Mouse (Mus musculus) frontal cortex, adult 2 months (tissue): ENCODE results near the gene Rnf144a. TPM values are rescaled to one million over a fixed set of nuclear protein-coding genes. Genes with fewer than 3 reads are reported as not detected.
"Not testable (repeated sequence)": the region's sequence is repeated elsewhere in the genome, so short reads cannot be mapped to it uniquely, and the experiment has no call there.

ENCODE experiments used
- DNase-seq, 2 experiments: peaks; one replicate each; pipeline ENCODE4 v3.0.0; 2022; ENCODE audit warnings: low spot score in 1 of 2; ENCODE audit errors: extremely low spot score in 1 of 2
- polyA plus RNA-seq: library from polyadenylated mRNA; depleted of rRNA; stranded (reverse); fragments of >200 nt; gene quantifications from 2 replicates; pipeline ENCODE4 v1.2.3, GENCODE M21; 2012

The Rnf144a gene
- polyA plus RNA-seq, 1 experiment: 16.1 TPM

DNA sequence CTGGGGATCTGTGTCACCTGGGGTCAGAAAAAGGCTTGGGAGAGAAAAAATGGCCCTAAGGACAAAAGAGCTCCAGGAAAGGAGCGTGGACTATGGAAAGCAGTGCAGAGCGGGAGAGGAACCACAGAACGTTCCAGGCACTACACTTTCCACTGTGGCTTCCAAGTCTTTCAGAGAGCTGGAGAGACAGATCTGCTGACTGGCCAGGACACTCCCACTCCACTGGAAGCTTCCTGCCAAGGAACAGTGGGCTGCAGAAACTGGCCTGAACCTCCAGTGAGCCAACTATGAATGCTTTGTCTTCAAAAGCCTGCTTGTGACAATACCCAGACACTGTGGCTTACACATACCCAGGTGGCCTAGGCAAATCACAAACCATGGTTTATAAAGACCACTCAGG is 84.0 kb downstream of the Rnf144a start:
- peak; percentile 25 to 67 for DNase-seq

DNA sequence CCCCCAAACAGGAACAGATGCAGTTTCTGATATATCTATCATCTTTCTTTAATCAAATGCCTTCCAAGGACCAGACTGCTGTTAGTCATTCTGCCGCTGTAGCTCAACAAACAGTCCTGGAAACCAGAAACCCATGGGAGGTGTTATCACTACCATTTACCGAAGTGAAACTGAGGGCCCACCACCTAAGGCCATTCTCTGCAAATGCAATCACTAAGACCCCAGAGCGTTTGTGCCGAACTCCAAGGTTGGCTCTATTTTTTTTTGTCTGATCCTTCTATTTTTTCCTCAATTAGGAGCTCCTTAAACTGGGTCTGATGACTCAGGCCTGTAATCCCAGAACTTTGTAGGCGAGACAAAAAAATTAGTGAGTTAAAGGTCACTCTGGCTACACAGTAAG is 85.3 kb downstream of the Rnf144a start:
- no peak for DNase-seq

DNA sequence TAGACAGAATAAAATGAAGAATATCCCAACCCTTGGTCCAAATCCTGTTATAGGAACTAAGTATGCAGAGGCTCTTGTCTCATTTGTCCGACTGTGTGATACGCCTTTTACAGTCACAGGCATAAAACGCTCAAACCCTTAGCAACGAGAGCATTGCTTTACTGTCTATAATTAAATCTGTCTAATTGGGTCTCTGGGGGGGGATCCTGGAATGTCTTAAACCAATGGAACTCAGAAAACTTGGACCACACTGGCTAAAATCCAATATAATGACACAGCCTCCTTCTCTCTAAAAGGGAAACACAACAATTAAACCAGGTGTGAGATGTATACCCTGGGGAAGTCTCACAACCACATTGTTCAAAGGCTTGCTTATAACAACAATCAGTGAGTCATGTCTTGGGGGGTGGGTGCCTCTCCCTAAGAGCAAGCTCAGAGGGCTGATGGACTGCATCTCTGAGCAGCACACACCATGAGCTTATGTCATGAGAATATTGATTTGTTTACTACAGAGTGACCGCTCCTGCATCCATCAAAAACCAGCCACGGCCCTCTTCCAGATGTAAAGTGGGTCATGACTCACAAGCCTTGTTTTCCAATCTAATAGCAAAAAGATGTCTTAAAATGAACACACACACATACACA is 85.9 kb downstream of the Rnf144a start:
- DNase-seq: no peak

DNA sequence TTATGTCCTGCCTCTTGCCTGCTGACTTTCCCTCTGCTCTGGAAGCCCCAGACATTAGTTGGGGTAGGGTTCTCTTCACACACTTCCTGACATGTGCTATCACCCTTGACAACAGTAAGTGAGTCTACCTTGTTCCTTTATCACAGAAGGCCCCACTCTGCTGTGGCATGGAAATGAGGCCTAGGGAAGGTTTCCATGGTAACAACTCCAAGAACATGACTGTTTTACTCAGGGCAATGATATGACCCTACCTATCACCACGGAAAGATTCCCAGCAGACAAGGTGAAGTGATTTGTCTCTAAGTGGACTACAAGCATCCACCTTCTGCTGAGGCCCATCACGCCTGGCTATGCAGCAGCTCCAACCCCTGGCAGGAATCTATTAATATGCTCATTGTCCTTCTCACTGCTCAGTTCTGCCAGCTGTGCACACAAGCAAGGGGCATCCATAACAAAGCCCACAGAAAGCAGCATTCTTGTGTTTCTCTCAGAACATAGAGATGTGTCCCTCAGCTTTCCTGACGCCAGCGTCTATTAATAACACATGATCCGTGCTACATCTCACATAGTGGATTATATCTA is 91.2 kb downstream of the Rnf144a start:
- DNase-seq: peak in 1 of 2 experiments; percentile 16

DNA sequence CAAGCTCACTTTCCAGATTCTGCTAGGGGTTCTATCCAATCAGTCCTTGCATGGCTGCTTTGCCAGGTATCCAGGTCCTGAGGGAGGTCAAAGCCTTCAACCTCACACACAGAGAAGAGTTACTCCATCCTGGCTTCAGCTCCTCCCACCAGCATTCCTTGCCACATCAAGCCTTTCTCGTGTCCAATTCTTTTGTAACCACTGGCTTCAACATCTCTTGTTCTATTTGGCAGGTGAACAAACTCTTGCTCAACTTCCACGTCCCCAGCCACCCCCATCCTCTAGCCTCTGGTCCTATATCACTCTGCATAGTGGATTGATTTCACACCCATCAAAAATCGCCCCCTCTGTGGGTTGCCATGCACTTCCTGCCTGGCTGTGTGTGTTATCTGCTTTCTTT is 98.8 kb downstream of the Rnf144a start:
- no peak for DNase-seq

DNA sequence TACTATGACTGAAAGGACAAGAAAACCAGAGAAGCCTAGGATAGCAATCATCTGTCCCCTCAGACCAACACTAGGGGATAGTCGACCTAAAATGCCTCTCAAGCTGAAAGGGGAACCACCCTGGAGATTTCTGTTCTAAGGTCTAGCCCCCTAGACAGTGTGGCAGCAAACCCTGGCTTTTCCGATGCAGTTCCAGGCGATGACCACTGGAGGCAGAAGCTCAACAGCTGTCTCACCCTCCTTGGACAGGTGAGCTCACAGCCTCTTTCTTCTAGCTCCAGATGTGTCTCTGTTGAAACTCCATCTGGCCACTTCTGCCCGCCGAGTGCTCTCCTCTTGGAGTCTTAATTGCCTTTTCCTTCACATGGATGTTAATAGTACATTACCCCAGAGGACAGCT is 100.1 kb downstream of the Rnf144a start:
- peak in 1 of 2 experiments; percentile 61 for DNase-seq

DNA sequence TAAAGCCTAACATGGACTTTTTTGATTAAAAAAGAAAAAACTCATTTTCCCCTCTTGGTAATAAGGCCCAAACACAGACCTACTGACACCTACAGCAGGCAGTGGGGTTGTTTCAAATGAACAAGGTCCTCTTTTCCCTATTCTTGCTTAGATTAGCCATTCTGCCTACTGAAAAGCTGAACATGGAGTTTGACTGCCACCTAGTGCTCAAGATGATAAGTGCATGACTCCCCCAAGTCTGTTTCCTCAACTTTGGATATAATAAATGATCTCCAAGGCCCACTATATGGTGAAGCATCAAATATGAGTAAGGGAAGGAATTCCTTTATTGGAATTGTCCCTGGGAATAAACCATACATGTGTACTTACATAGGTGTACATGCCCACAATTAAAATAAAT is 103.5 kb downstream of the Rnf144a start:
- peak; percentile 50 to 87 for DNase-seq

DNA sequence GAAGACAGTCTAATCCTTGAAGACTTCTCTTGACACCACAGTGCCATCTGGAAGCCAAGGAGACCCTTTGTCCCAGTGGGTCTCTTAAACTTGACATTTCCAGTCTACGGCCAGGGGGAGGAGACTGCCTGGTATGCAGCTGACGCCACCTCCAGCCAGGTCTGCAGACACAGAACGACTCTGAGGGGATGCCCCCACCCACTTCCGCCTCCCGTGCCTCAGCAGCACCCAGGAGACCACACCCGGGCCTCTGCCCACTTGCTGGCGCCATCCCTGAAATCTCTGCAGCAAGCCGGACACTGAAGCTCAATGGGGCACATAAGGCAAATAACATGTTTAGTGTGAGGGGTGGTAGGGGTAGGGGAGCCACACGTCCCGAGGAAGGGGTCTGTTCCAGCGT is 104.8 kb downstream of the Rnf144a start:
- no peak for DNase-seq

DNA sequence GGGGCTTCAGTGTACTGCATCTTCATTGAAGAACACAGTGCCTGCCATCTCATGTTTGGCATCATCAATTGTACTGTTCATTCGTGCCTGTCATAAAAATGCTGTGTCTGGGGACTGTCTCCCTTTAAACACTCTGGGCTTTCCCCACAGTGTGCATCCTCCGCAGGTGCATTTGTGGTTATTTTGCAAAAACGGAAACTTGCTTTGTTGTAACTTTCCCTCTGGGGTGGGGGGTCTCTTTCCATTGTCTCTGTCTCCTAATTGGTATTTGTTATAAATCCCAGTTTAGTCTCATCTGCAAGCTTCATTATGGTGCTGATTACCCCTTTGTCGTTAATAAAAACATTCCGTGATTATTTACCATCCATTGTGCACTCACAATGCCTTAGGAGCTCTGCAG is 112.2 kb downstream of the Rnf144a start:
- no peak for DNase-seq

DNA sequence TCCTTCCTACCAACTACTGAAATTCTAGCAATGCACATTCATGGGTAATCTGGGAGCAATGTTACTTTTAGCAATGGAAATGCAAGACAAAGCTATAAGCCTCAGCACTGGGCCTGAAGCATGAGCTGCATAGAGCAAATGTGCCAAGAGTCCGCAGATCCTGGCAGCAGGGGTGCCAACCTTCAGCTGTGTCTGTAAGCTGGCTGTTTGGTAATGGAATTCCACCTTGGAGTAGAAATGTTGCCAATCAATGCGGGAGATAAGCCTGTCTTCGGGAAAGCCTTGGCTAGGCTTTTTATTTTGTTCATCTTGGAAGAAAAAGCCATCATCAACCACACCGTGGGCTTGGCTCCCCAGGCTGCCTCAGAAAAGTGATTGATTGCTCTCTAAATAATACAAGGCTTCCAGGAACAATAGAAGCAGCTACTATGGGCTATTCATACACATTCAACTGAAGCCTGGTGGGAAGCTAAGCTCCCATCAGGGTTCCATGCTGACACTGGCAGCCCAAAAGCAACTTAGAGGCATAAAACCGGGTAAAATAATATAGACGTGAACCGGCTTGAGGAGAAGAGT is 115.5 kb downstream of the Rnf144a start:
- DNase-seq: no peak

DNA sequence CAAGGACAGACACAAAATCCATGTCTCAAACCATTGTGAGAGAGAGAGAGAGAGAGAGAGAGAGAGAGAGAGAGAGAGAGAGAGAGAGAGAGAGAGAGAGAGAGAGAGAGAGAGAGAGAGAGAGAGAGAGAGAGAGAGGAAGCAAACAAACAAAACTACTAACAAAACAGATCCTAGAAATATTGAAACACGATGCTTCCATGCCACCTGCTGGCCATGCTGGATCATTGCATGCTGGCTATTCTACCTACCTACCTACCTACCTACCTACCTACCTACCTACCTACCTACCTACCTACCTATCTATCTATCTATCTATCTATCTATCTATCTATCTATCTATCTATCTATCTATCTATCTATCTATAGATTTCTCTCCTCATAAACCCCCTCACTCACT is 119.1 kb downstream of the Rnf144a start:
- not testable (repeated sequence) for DNase-seq

DNA sequence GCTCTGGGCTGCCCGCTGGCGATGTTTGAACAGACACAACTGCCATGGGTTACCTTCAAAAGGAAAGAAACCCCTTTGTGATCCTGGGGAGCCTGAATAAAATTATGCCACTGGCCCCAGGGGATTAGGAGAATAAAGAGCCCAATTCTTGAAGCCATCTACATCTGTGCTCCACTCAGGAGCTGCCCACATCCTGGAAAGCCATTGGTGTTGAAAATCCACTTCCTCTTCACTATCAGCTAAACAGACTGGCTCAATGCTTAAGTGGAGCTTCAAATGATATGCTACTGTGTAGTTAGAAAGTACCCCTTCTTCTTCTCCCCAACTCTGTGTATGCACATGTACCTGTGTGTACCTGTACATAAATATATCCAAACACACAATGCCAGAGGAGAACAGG is 125.9 kb downstream of the Rnf144a start:
- DNase-seq: no peak

DNA sequence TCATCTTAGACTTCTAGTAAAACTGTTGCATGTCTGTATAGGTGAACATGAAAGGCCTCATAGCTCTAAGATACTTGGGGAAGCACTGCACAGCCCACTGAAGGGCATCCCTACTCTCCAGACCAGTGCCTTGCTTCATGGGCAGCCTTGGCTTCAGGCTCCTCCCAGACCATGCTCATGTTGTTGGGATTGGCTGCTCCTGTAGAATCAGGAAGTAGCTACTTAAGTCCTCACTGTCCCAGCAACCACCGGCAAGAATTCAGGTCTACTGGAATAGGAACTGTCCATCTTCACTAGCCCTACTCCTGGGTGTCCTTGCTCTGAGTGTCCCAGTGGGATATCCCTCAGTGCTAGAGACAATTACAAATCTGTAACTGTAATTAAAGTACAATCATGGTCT is 126.7 kb downstream of the Rnf144a start:
- no peak for DNase-seq

DNA sequence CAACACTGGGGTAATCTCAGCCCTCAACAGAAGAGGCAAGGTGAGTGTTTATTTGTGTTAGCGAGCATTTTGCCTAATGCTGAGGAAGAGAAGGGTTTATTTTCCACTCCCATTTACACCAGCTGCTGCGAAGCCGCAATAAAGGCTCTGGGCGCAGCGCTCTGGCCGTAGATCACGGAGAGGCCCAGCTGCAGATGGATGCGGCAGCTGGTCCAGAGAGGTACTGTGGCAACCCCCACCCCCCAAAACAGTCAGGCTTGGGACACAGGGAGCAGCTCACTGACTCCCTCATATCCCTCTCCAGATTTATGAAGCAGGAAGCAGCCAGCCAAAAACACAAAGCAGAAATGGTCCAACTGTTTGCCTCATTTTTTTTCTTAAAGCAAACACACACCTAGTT is 129.1 kb downstream of the Rnf144a start:
- no peak for DNase-seq

DNA sequence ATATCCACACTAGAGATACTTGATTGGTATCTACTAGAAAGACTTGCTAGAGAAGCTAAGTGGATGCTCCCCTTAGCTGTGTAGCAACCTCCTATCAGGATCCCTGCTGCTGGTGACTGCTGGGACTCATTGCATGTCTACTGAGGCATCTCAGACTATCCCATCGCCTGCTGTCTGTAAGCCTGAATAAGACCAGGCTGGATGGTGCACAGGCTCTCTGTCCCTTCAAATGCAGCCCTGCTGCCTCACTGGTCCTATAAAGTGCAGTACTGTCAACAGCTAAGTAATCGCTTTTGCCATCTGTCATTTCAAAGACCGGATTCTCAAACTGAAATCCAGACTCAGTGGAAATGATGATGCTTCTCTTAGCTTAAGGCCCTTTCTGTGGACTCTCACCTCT is 129.6 kb downstream of the Rnf144a start:
- no peak for DNase-seq

DNA sequence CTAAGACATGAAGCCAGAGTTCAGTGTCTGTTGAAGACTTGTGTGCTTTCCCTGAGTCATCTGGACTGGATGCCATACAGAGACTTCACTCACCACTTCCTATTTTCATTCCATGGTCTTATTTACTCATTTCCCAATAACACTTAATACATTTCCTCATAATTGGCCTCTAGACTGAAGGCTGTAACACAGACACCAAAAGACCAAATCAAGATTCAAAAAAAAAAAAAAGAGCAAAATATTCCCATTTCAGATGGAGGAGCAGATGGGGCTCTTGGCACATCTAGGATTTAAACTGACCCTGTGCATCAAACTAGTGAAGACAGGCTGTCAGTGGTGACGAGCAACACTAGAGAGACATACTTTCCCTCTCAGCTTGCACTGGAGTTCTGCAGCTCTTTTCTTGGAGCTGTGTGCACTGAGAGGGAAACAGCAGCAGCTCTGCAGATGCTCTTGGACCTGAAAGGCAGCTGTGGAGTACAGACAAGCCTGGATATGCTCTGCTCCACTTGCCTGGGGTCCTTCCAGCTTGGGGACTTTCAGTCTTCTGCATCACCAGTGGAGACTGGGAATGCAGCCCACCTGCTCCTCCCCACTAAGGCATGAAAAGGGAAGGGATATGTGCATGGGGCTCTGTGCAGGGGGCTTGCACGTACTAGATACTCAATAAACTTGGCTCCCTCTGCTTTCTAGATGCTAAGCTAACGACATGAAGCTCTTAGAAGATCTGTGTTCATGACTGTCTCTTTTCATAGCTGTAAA is 134.2 kb downstream of the Rnf144a start:
- DNase-seq: no peak

DNA sequence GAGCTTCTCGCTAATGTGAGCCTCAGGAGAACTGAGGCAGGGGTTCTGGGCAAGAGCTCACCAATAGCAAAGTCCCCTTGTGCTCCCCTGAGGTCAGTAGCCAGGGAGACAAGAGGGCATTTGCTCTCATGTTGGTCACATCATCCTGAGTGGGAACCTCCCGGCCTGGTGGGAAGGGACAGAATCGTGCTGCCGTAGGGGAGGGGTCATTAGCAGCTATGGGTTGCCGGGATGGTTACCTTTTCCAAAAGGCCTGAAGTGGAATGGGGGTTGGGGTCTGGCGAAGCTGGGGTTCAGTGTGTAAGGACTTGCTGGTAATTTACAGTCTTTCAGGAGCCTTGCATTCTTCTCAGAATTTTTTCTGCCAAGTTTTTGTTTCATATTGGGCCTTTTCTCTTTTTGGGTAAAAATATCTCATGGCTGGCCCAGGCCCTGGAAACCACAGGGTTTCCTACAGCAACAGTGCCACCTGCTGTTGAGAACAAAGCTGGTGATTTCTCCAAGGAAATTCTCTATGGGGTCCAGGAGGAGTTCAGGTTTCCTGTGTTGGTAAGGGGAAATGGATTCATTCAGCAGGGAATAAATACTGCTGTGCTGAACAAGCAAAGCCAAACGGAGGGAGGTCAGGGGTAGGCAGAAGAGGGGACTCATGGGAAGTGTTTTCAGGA is 137.9 kb downstream of the Rnf144a start:
- peak; percentile 35 to 89 for DNase-seq

DNA sequence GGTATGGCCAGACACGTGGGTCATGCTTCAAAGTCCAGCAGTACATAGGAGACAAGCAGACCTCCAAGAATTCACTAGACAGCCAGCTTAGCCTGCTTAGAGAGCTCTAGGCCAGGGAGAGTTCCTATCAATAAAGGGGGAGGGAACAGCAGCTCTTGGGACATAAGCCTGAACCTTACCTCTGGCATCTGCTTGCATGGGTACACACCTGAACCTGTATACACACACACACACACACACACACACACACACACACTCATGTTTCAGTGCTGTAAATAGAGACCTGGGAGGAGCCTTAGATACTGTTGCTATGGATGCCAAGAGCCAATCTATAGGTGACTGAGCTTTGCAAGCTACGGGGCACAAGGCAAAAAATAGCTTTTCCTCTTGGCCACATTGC is 138.5 kb downstream of the Rnf144a start:
- DNase-seq: peak in 1 of 2 experiments; percentile 5
